Mouse (Mus musculus) frontal cortex, postnatal 14 days (tissue): ENCODE results near the gene Tas1r1.
"Not testable (repeated sequence)": the region's sequence is repeated elsewhere in the genome, so short reads cannot be mapped to it uniquely, and the experiment has no call there.

ENCODE experiments used
- DNase-seq, 2 experiments: peaks; one replicate each; pipeline ENCODE4 v3.0.0; 2022; ENCODE audit warnings: low spot score in 2 of 2

Gene Tas1r1

GRCm38 (mm10) chr4:152044609-152045008 lies 6.2 kb upstream of the Tas1r1 start:
- no peak for DNase-seq

GRCm38 (mm10) chr4:152043171-152043570 lies 4.8 kb upstream of the Tas1r1 start:
- DNase-seq, result no peak

- no peak for DNase-seq
These were observed 3.7 kb upstream of the Tas1r1 start for GRCm38 (mm10) chr4:152041924-152042641.

GRCm38 (mm10) chr4:152039831-152040310 lies 1.5 kb upstream of the Tas1r1 start:
- no peak for DNase-seq

GRCm38 (mm10) chr4:152038985-152039830 lies 840 bp upstream of the Tas1r1 start, which contains the start of gene Nol9:
TSS of gene Nol9 (plus strand) at chr4:152039321.
- DNase-seq, result peak; percentile 80 to 91

GRCm38 (mm10) chr4:152036464-152036863 lies 1.9 kb downstream of the Tas1r1 start:
- DNase-seq, result not testable (repeated sequence)

- DNase-seq, result no peak
These were observed 5.4 kb downstream of the Tas1r1 start for GRCm38 (mm10) chr4:152032922-152033321.

GRCm38 (mm10) chr4:152029997-152030396 lies 8.4 kb downstream of the Tas1r1 start:
- no peak for DNase-seq

- DNase-seq, result no peak
These were observed 9.3 kb downstream of the Tas1r1 start for GRCm38 (mm10) chr4:152029087-152029486.

GRCm38 (mm10) chr4:152028456-152028855 lies 9.9 kb downstream of the Tas1r1 start:
- no peak for DNase-seq

GRCm38 (mm10) chr4:152027524-152027923 lies 10.8 kb downstream of the Tas1r1 start, which contains the start of gene Zbtb48:
TSS of gene Zbtb48 (minus strand) at chr4:152027671.
- peak; percentile 94 to 95 for DNase-seq

GRCm38 (mm10) chr4:152026751-152027508 lies 11.4 kb downstream of the Tas1r1 start:
- no peak for DNase-seq

GRCm38 (mm10) chr4:152024525-152024924 lies 13.8 kb downstream of the Tas1r1 start:
- DNase-seq, result no peak

GRCm38 (mm10) chr4:152022506-152022905 lies 15.9 kb downstream of the Tas1r1 start:
- no peak for DNase-seq

GRCm38 (mm10) chr4:152021568-152022097 lies 16.7 kb downstream of the Tas1r1 start:
- no peak for DNase-seq

- DNase-seq, result no peak
These were observed 18.3 kb downstream of the Tas1r1 start for GRCm38 (mm10) chr4:152020024-152020423.

- no peak for DNase-seq
These were observed 19.3 kb downstream of the Tas1r1 start for GRCm38 (mm10) chr4:152019073-152019472.

GRCm38 (mm10) chr4:152013036-152013813 lies 25.1 kb downstream of the Tas1r1 start:
- no peak for DNase-seq

- DNase-seq, result no peak
These were observed 26.3 kb downstream of the Tas1r1 start for GRCm38 (mm10) chr4:152012109-152012508.

- no peak for DNase-seq
These were observed 27.1 kb downstream of the Tas1r1 start for GRCm38 (mm10) chr4:152011171-152011760.
